Mouse (Mus musculus): Measurements from ENCODE around the gene Amn.

The Amn gene

DNA sequence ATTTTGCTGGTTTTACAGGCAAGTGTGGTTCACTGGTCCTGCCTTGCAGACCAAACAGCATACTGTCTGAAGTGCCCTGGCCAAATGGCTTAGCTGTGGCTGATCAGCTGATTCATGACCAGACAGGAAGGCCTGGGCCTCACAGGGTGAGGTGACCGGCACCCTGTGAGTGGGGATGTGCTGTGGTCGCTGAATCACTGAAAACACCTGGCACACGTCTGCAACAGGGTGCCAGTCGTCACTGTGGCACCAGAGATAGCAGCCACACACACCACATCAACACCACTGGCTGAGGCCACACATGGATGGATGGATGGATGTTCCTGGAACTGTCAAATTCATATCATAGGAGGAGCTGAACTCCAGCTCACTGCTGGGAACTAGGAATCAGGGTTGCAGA, 52.5 kb downstream of the Amn start:
- ATAC-seq (ENCODE audit: low TSS enrichment): no peak

DNA sequence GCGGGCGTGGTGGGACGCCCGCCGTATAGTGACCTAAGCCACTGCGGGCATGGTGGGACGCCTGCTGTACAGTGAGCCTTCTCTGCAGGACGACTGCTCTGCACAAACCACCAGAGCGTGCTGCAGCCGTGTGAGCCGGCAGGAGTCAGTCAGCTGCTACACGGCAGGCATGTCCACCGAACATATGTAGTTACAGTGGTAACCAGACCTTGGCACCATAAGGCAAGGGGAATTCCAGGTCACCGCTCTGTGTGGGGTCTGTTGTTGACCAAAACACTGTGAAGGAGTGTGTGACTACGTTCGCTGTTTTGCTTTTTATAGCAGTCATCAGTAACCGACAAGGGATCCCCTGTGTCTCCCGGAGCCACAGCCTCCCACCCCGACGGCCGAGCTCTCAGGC, 53.6 kb downstream of the Amn start:
- ATAC-seq (ENCODE audit: low TSS enrichment): no peak

DNA sequence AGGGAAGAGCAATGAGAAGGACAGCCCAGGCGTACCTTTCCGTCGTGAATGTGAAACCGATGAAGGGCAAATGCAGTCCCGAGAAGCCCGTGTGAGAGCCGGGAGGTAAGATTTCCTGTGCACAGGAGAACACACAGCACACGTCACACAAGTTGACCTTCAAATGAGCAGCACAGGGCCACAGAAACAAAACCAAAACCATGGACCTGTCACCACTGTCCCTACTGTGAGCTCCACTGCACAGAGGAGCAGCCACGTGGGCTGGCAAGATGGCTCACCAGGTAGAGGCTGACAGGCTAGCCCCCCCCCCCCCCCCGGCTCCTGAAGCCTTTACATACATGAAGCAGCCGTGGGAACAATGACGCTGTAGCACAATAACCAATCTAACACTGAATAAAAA, 54.1 kb downstream of the Amn start:
- no peak for ATAC-seq (ENCODE audit: low TSS enrichment)

DNA sequence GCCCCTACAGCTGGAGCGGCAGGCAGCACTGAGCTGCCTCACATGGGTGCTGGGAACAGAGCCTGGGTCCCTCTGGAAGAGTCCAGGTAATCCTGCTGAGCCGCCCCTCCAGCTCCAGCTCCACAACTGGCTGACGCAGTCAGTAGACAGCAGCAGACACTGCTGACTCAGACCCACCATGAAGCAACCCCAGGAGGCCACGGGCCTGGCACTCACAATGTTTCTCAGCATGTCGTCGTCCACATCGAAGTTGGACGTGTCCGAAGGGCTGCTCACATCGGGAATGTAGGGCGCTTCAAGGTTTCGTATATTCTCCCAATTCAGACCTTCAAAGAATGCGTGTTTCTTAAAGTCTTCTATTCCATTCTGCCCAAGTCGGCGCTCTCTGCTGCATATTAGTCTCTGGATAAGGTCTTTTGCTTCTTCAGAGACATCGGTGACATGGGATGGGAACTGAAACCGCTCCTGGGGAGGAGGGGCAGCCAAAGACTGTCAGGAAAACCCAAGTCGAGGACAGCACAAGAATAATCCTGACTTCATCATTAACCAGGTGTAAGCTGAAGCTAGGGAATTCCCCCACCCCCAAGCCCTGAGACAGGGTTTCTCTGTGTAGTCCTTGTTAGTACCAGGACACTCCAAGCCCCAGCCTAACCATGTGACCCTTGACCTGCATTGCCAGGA, 55.0 kb downstream of the Amn start:
- no peak for ATAC-seq (ENCODE audit: low TSS enrichment)
